Mouse (Mus musculus) lung, postnatal 0 days (tissue): ENCODE data around the gene Kif5c. TPM values are rescaled to one million over a fixed set of nuclear protein-coding genes. Genes with fewer than 3 reads are reported as not detected.

Source experiments
- ATAC-seq: fragments of 200-750 bp; cut with Nextera tagmentation; 2 replicates; pipeline ENCODE4 v1.8.0; 2017; ENCODE audit warnings: moderate library complexity
- DNase-seq: peaks from one replicate; pipeline ENCODE4 v3.0.0-alpha.2; 2016; ENCODE audit warnings: low spot score
- H3K27ac ChIP-seq: fragments of 300-500 bp; sonication (generic); 2 replicates; pipeline ENCODE4 v1.5.1; 2014; ENCODE audit warnings: antibody characterized with exemption, mild to moderate bottlenecking, low read length, mixed read lengths
- H3K27me3 ChIP-seq: fragments of 300-500 bp; sonication (generic); replicated peaks from 2 replicates; pipeline ENCODE4 v1.6.1; 2014; ENCODE audit warnings: low read length, mixed read lengths; ENCODE audit not compliant: insufficient read depth
- H3K36me3 ChIP-seq: fragments of 300-500 bp; sonication (generic); 2 replicates; pipeline ENCODE4 v1.6.1; 2014; ENCODE audit warnings: low read length, mixed read lengths; ENCODE audit not compliant: insufficient read depth
- H3K4me1 ChIP-seq: fragments of 300-500 bp; sonication (generic); 2 replicates; pipeline ENCODE4 v1.6.1; 2014; ENCODE audit warnings: antibody characterized with exemption, low read depth, low read length, mixed read lengths; ENCODE audit not compliant: insufficient read depth
- H3K4me2 ChIP-seq: fragments of 300-500 bp; sonication (generic); replicated peaks from 2 replicates; pipeline ENCODE4 v1.6.1; 2014; ENCODE audit warnings: low read depth, mild to moderate bottlenecking, low read length, moderate library complexity, mixed read lengths
- H3K4me3 ChIP-seq: fragments of 300-500 bp; sonication (generic); 2 replicates; pipeline ENCODE4 v1.5.1; 2014; ENCODE audit warnings: low read depth, low read length
- H3K9ac ChIP-seq: fragments of 300-500 bp; sonication (generic); replicated peaks from 2 replicates; pipeline ENCODE4 v1.6.1; 2014; ENCODE audit warnings: low read depth, mild to moderate bottlenecking
- H3K9me3 ChIP-seq: fragments of 300-500 bp; sonication (generic); 2 replicates; pipeline ENCODE4 v1.6.1; 2016; ENCODE audit warnings: low read length, mixed read lengths
- CTCF ChIP-seq: IDR thresholded peaks from 2 replicates; pipeline ENCODE4 v1.5.1; 2016; ENCODE audit warnings: antibody characterized with exemption, mild to moderate bottlenecking
- EP300 ChIP-seq: IDR thresholded peaks from 2 replicates; pipeline ENCODE4 v1.6.1; 2016; ENCODE audit warnings: antibody characterized with exemption, mild to moderate bottlenecking, control low read depth
- WGBS: fragments of 180-500 bp; shearing (Covaris S2); extraction: QIAGEN DNeasy Blood & Tissue Kit; methylation state at CpG from one replicate; pipeline ENCODE4 v1.1.7; 2014; 5-methylcytosine and 5-hydroxymethylcytosine counted together
- polyA plus RNA-seq: library from polyadenylated mRNA; unstranded; fragments of >200 nt; fragmentation: Nextera tagmentation; extraction: Ambion mirVana; gene quantifications from 2 replicates; pipeline ENCODE4 v1.2.1, GENCODE M21; 2015

Kif5c gene
- polyA plus RNA-seq, 1 experiment from 2014 or later, result 0.17 TPM

GRCm38 (mm10) chr2:49726672-49727071, 107.6 kb downstream of the Kif5c start:
- Histone ChIP-seq H3K4me2 (no peak overlapping the region), H3K27me3 (no peaks in the 10 kb centered on the region), H3K4me3 (no peak overlapping the region), H3K4me1 (peaks cover 9% of the 10 kb centered on the region; the same call in 1 of the 2 replicates), H3K9me3 (no peaks in the 10 kb centered on the region), H3K9ac (no peak overlapping the region), H3K27ac (no peak overlapping the region), H3K36me3 (no peaks in the 10 kb centered on the region)
- 75% methylated on average over 11 of the region's 11 CpGs for WGBS
- DNase-seq (no peak), ATAC-seq (no peak; the same call in 1 of the 2 replicates)
- TF ChIP-seq CTCF (no peak), EP300 (no peak)

GRCm38 (mm10) chr2:49727199-49727598, 108.1 kb downstream of the Kif5c start:
- ATAC-seq (peak; percentile 92), DNase-seq (peak; percentile 96)
- 4% methylated on average over 7 of the region's 7 CpGs for WGBS
- Histone ChIP-seq H3K9ac (no peak overlapping the region), H3K36me3 (no peaks in the 10 kb centered on the region), H3K4me2 (peak overlapping the region; percentile 34; the same call in 1 of the 2 replicates), H3K27ac (0 out of 2 replicates have a peak overlapping the region, but pooled peaks have one; percentile 22), H3K27me3 (no peaks in the 10 kb centered on the region), H3K4me1 (peaks cover 9% of the 10 kb centered on the region; the same call in 1 of the 2 replicates), H3K9me3 (no peaks in the 10 kb centered on the region), H3K4me3 (no peak overlapping the region)
- TF ChIP-seq CTCF (peak; percentile 91), EP300 (no peak)

- Histone ChIP-seq H3K27ac (0 out of 2 replicates have a peak overlapping the region, but pooled peaks have one; percentile 22), H3K9me3 (no peaks in the 10 kb centered on the region), H3K36me3 (no peaks in the 10 kb centered on the region), H3K4me3 (no peak overlapping the region), H3K4me2 (peak overlapping the region; percentile 34; the same call in 1 of the 2 replicates), H3K27me3 (no peaks in the 10 kb centered on the region), H3K4me1 (peaks cover 9% of the 10 kb centered on the region; the same call in 1 of the 2 replicates), H3K9ac (no peak overlapping the region)
- ATAC-seq (peak; percentile 44), DNase-seq (peak; percentile 85)
- WGBS, result 44% methylated on average over 4 of the region's 4 CpGs
- peak; percentile 32; the same call in 1 of the 2 replicates for TF ChIP-seq EP300
- no peak for TF ChIP-seq CTCF
These were observed 108.6 kb downstream of the Kif5c start for GRCm38 (mm10) chr2:49727686-49728085.

GRCm38 (mm10) chr2:49728896-49729610, 110.0 kb downstream of the Kif5c start:
- WGBS, result 81% methylated on average over 10 of the region's 10 CpGs
- no peak for ATAC-seq

GRCm38 (mm10) chr2:49729611-49729969, 110.5 kb downstream of the Kif5c start:
- no peak for DNase-seq
- Histone ChIP-seq H3K4me2 (no peak overlapping the region), H3K27me3 (no peaks in the 10 kb centered on the region), H3K9me3 (no peaks in the 10 kb centered on the region), H3K4me1 (peaks cover 9% of the 10 kb centered on the region; the same call in 1 of the 2 replicates), H3K4me3 (no peak overlapping the region), H3K36me3 (no peaks in the 10 kb centered on the region), H3K27ac (no peak overlapping the region), H3K9ac (no peak overlapping the region)
- WGBS, result 72% methylated on average over 2 of the region's 2 CpGs
- no peak for TF ChIP-seq EP300
- TF ChIP-seq CTCF, result no peak
- no peak for ATAC-seq

More at GRCm38 (mm10) chr2:49728896-49729610, 110.0 kb downstream of the Kif5c start:
- Histone ChIP-seq H3K27ac (no peak overlapping the region), H3K4me2 (no peak overlapping the region), H3K9ac (no peak overlapping the region), H3K9me3 (no peaks in the 10 kb centered on the region), H3K36me3 (no peaks in the 10 kb centered on the region), H3K4me1 (peaks cover 9% of the 10 kb centered on the region; the same call in 1 of the 2 replicates), H3K4me3 (no peak overlapping the region), H3K27me3 (no peaks in the 10 kb centered on the region)
- TF ChIP-seq EP300 (no peak), CTCF (no peak)
- no peak for DNase-seq

- H3K4me2 ChIP-seq, result no peak overlapping the region
- H3K9me3 ChIP-seq, result no peaks in the 10 kb centered on the region
- no peak for TF ChIP-seq CTCF
- no peak for TF ChIP-seq EP300
- H3K27ac ChIP-seq, result no peak overlapping the region
- no peak overlapping the region for H3K4me3 ChIP-seq
- H3K9ac ChIP-seq, result no peak overlapping the region
- peaks cover 9% of the 10 kb centered on the region; the same call in 1 of the 2 replicates for H3K4me1 ChIP-seq
- ATAC-seq (no peak), DNase-seq (no peak)
- H3K27me3 ChIP-seq, result no peaks in the 10 kb centered on the region
- 42% methylated on average over 5 of the region's 5 CpGs for WGBS
- no peaks in the 10 kb centered on the region for H3K36me3 ChIP-seq
These were observed 111.1 kb downstream of the Kif5c start for GRCm38 (mm10) chr2:49730183-49730582.
